Mouse (Mus musculus): Measurements from ENCODE around the gene Gucy1a1. TPM values are rescaled to one million over a fixed set of nuclear protein-coding genes. Genes with fewer than 3 reads are reported as not detected.
"Not testable (repeated sequence)": the region's sequence is repeated elsewhere in the genome, so short reads cannot be mapped to it uniquely, and the experiment has no call there.

The Gucy1a1 gene
- total RNA-seq (2021): 1 to 10 TPM; 6.2 to 6.3 TPM
- long read RNA-seq, experiment 1, full-length matches to known transcripts: 3 of 3 reads
- long read RNA-seq, experiment 1, partial matches to known transcripts: 0 of 3 reads
- long read RNA-seq, experiment 1, other reads (novel, unspliced or antisense): 0 of 3 reads
- long read RNA-seq, experiment 2, full-length matches to known transcripts: 2 of 4 reads
- long read RNA-seq, experiment 2, partial matches to known transcripts: 1 of 4 reads
- long read RNA-seq, experiment 2, other reads (novel, unspliced or antisense): 1 of 4 reads

- Histone ChIP-seq H3K4me3 (peak within 1 kb of the TSS; percentile 70), H3K27ac (peak within 1 kb of the TSS; percentile 79)
- peak; percentile 46 for DNase-seq
- intact Hi-C loops (cut with DNase I): no loop called here
- no peak for TF ChIP-seq CTCF (IDR thresholded peaks at IDR 0.05)
These were observed at the start of gene Gucy1a1 for GRCm38 (mm10) chr3:82145126-82145901. Gene Gucy1a1, minus strand, starts transcription at chr3:82145789.

DNA sequence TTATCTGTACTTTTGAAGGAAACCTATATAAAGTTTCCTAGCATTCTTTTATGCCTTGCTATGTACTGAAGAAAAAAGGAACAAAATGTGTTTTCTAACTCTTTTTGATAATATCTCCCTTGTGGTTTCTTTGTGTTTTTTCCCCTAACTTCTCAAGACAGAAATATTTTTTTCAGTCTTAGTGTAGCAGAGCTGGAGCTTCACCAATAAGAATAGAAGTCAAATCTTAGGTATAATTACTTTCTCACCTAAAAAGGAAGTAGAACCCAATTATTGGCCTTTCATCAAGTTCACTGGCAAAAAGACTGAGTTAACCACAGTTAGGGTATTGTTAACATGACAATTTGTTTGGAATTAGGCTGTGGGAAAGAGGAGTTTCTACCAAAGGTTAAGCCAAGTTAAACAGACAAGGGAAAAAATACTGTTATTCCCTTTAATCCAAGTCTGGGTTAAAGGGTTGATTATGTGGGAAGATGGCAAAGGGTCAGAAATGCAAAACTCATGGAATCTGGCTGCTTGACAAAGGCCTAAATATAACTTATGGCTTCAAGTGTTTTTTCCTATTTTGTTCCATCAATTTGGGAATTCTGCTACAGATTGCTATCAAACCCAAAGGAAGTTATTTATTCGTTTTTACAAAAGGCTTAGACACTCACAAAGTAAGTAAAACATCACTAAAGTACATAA is 46.1 kb upstream of the Gucy1a1 start:
- Histone ChIP-seq H3K4me3 (no peak overlapping the region), H3K27ac (peak overlapping the region; percentile 61)
- no peak for DNase-seq
- TF ChIP-seq CTCF (IDR thresholded peaks at IDR 0.05): no peak
- intact Hi-C loops (cut with DNase I): no loop called here

DNA sequence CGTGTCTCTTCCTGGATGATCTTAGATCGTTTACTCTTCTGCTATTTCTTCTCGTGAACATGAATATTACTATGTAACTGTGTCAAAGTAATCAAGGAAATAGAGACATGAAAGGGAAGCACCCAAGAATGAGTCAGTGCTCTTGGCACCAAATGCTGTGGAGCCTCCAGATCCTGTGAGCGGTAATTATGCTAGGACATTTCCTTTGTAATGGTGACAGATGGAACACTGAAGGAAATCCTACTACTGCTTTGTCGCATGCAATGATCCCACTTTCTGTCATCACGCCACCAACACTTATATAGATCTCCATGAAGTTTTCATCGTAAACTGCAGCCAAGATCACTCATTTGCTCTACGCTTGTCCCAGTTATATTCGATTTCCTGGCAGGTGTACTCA is 40.0 kb upstream of the Gucy1a1 start:
- no peak for TF ChIP-seq CTCF (IDR thresholded peaks at IDR 0.05)
- Histone ChIP-seq H3K4me3 (no peak overlapping the region), H3K27ac (no peak overlapping the region)
- DNase-seq: peak; percentile 20
- intact Hi-C loops (cut with DNase I): no loop called here

- DNase-seq: no peak
- Histone ChIP-seq H3K4me3 (no peak overlapping the region), H3K27ac (no peak overlapping the region)
- TF ChIP-seq CTCF (IDR thresholded peaks at IDR 0.05): no peak
- intact Hi-C loops (cut with DNase I): no loop called here
These were observed 35.9 kb upstream of the Gucy1a1 start for GRCm38 (mm10) chr3:82181500-82181899.

DNA sequence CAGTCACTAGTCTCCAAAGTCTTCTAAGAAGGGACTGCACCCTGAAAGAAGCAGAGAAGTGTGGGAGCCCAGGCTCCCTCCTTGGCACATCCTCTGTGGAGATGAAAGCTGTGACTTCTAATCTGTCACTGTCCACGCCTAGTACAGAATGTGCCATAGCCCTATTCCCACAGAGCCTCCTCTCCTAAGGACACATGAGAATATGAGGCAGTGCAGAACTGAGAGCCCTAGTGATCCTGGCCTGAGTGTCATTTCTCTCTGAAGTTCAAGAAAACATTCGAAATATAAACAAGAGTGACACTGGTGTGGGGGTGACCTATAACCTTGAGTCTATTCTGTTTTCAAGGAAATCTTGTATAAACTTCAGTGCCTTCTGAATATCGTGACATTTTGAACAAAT is 34.7 kb upstream of the Gucy1a1 start:
- intact Hi-C loops (cut with DNase I): no loop called here
- no peak for TF ChIP-seq CTCF (IDR thresholded peaks at IDR 0.05)
- H3K27ac ChIP-seq: peak overlapping the region; percentile 16; the same call in 1 of the 2 replicates
- no peak for DNase-seq
- no peak overlapping the region for H3K4me3 ChIP-seq

DNA sequence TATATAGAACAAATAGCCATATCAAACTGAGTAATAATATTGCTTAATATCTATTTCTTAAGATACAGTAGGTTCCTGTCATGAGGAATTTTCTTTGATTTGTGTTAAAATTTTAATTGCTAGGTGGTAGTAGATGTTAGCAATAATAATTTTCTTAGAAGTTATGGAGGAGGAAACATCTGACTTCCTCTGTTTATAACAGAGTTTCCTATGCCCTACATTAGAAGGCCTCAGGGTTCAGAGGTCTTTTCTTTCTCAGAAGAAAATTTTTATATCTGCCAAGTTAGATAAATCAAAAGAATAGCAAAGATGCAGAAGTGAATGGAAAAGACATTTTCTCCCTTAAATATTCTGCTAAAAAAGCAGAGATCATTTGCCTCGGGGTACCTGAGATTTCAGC is 29.9 kb upstream of the Gucy1a1 start:
- intact Hi-C loops (cut with DNase I): no loop called here
- no peak overlapping the region for H3K4me3 ChIP-seq
- no peak overlapping the region for H3K27ac ChIP-seq
- no peak for TF ChIP-seq CTCF (IDR thresholded peaks at IDR 0.05)
- DNase-seq: no peak

- no peak for TF ChIP-seq CTCF (IDR thresholded peaks at IDR 0.05)
- intact Hi-C loops (cut with DNase I): no loop called here
- Histone ChIP-seq H3K27ac (no peak overlapping the region), H3K4me3 (no peak overlapping the region)
- DNase-seq: no peak
These were observed 21.5 kb upstream of the Gucy1a1 start for GRCm38 (mm10) chr3:82167064-82167463.

- no peak for TF ChIP-seq CTCF (IDR thresholded peaks at IDR 0.05)
- intact Hi-C loops (cut with DNase I): no loop called here
- Histone ChIP-seq H3K4me3 (no peak overlapping the region), H3K27ac (no peak overlapping the region)
- no peak for DNase-seq
These were observed 20.3 kb upstream of the Gucy1a1 start for GRCm38 (mm10) chr3:82165937-82166336.

GRCm38 (mm10) chr3:82162992-82163391 is 17.4 kb upstream of the Gucy1a1 start:
- H3K4me3 ChIP-seq; DNase-seq; intact Hi-C loops (cut with DNase I); H3K27ac ChIP-seq: not testable (repeated sequence)

GRCm38 (mm10) chr3:82145978-82146377 is 389 bp upstream of the Gucy1a1 start:
- Histone ChIP-seq H3K4me3 (no peak overlapping the region), H3K27ac (no peak overlapping the region)
- no peak for TF ChIP-seq CTCF (IDR thresholded peaks at IDR 0.05)
- intact Hi-C loops (cut with DNase I): no loop called here
- DNase-seq: no peak

- no peak for DNase-seq
- intact Hi-C loops (cut with DNase I): no loop called here
- TF ChIP-seq CTCF (IDR thresholded peaks at IDR 0.05): no peak
- Histone ChIP-seq H3K4me3 (peak overlapping the region; percentile 70), H3K27ac (peak overlapping the region; percentile 79)
These were observed 864 bp downstream of the Gucy1a1 start for GRCm38 (mm10) chr3:82144725-82145125.

DNA sequence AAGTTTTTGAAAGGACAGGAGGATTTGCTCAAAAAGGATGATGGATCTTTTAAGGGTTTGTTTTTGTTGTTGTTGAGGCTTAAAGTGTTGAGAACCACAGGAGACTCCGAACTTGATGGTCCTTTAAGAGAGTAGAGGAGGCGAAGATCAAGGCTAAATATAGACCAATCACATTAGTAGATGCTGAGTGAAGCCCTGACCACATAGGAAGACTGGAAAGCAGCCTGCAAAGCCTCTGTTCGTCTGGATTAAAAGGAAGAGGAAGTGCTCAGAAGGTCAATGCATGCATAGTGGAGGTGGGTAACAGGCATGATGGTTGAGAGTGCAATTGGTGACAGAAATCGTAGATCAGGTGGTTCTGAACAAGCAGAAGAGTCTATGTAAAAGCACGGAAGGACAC is 4.8 kb downstream of the Gucy1a1 start:
- H3K4me3 ChIP-seq: peak overlapping the region; percentile 70
- no peak for TF ChIP-seq CTCF (IDR thresholded peaks at IDR 0.05)
- 0 out of 2 replicates have a peak overlapping the region, but pooled peaks have one; percentile 8 for H3K27ac ChIP-seq
- DNase-seq: no peak
- intact Hi-C loops (cut with DNase I): no loop called here

All from gastrocnemius, adult 2 months (tissue).